Mouse (Mus musculus): ENCODE data around the gene Prorsd1.
"Not testable (repeated sequence)": the region's sequence is repeated elsewhere in the genome, so short reads cannot be mapped to it uniquely, and the experiment has no call there.

Gene Prorsd1

DNA sequence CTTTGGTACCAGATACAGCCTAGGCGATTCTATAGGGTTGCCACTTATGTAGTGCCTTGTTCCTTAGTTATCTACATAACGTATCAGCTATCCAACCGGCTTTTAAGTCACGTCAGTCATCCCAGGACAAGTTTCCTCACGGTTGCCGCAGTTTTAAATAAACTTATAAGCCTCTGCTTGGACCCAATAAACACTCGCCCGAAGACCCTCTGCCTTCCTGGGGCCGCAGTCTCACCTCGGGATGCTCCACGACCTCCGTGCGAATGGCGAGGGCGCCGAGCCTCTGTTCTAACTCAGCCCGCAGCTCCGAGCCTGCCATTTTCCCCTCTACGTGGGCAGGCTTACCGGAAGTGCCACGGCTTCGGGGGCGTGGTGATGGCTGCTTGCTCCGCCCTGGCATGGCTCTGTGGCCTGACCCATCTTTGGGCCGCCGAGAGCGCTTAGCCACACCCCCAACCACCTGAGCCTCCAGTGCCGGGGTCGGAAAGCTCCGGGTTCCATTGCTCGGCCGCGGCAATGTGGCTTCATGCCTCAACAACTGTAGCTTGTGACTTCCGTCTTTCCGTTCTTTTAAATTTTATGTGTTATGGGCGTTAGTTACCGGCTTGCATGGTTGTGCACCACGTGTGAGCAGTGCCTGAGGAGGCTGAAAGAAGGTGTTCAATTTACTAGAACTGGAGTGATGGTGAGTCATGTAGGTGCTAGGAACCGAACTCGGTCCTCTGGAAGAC is at the start of gene Prorsd1:
Gene Prorsd1 (minus strand): TSS at position 352 of the 731 bp plus-strand sequence.
- peak; percentile 26 to 57 for DNase-seq (ENCODE audit: low spot score in 2 of 2)

DNA sequence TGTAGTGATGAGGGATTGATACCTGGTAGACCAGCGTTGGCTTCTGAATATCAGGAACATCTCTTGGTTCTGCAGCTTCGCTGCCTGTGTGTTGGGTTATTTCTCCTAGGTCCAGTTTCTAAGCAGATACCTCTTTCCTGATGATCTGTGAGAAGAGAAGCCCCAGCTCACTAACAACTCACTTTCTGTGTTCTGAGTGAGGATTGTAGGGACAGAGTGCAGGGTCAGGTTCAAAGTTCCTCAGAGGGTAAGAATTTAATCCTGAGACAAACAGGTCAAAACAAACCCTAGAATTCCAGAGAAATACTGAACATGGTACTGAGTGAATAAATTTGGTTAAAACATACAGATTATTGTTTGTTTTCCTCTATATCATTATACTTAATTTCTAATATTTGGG is 48.6 kb upstream of the Prorsd1 start:
- no peak for DNase-seq (ENCODE audit: low spot score in 2 of 2)

DNA sequence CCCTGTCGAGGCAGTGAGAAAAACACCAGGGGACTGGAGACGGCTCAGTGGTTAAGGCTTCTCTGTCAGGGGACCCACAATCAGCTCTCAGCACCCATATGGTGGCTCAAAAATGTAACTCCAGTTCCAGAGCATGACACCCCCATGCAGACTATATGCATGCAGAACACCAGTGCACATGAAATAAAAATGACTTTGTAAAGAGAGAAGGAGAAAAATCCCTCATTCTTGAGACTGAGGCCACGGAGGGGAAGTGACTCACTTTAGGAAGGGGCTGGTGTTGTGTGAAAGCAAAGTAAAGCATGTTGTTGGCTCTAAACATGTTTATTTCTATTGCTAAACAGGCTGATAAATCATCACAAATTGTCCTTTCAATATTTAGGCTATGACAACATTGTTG is 46.2 kb upstream of the Prorsd1 start:
- DNase-seq (ENCODE audit: low spot score in 2 of 2), result no peak

DNA sequence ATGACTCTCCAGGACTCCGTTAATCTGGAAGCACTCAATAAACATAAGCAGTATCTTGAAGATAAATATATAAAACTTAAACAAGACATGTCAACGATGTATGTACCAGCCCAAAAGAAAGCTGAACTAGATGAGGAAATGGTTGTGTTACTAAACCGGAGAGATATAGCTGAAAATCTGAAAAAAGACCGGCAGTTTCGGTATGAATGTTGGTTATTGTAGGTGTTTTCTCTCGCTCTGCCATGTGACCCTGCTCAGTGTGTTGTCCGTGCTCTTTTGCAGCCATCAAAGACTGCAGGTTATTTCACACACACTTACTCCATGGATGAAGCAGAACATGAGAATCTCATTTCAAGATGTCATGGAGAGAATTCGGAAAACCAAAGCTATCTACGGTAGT is 45.6 kb upstream of the Prorsd1 start:
- DNase-seq (ENCODE audit: low spot score in 2 of 2), result no peak

DNA sequence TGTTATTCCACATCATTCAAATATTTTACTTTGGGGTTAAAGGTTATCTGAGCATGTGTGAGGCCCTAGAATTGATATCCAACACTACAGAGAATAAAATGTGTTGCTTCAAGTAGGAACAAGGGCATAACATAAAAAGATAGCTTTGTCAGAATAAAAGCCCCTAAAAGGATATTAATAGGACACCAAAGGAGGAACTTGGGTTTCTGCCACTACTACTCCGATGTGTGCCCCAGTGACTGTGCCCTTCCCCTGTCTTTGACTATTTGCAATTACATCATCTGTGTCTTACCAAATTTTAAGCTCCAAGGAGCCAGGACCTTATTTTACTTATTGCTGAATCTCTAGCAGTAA is 34.6 kb upstream of the Prorsd1 start:
- no peak for DNase-seq (ENCODE audit: low spot score in 2 of 2)

DNA sequence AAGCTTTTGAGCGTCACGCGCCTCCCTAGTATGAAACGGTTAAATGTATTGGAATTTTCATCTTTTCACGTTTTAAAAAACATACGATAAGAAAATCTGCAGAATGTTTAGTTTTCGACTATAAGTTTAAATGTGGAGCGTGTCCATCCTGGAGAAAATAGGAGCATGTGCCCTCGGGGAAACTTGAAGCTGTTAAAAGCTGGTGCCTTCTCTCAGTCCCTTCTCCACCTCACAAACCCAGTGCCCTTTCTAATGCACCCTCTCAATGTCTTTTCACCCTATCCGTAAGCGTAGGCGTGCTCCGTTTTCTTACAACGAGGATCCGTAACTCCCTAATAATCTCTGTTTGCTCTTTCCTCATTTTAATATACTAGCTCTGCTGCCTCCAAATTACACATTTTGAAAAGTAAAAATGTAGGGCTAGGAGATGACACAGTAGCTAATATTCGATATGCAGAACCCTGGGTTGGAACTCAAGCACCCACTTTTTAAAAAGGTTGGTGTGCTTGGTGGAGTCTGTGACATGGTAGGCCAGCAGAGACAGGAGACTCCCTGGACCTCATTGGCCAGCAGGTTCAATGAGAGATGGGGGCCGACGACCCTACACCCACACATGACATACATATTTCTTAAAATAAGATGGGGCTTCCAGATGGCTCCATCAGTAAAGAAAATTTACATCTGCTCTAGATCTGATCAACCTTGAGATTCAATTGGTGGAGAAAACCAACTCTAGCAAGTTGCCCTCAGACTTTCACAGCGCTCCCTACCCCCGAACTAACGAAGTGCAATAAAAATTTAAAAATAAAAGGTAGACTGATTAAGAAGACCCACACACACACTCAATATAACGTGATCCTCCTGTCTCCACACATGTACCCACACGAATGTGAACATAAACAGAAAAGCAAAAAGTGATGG is 33.9 kb upstream of the Prorsd1 start:
- DNase-seq (ENCODE audit: low spot score in 2 of 2), result no peak

DNA sequence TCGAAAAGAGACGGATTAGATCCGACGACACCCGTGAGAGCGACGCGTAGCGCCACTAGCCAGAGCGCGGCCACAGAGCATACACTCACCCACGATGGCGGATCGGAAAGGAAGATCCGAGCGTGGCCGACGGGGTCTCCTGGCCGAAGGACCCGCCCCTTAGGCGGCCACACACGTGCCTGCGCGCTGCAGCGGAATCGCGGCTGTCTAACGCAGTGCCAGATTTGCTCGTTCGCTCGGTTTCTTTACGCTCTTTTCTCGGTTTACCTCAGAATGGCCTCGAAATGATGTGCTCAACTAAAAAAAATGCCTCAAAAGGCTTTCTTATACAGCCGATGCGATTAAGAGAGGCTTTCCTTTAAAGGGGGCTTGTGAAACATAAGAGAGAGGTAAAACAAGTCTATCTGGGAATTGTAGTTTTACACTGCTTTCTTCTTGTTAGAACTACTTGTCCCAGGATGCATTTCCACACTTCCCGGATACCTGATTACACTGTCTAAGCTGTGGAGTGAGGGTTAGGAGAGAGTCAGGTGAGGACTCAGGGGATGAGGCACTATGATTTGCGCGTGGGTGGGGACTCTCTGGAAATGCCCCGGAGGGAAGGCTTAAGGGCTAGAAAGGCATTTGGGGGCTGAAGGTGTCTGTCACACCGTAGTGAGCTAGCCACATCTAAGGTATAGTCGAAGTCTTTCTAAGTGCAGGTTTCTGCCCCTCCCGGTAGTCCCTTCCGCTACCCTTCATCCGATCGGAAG is 33.1 kb upstream of the Prorsd1 start, which contains the start of the genes Clhc1 and Rps27a:
Gene Clhc1 (plus strand): TSS at position 199 of the 752 bp plus-strand sequence.
Gene Rps27a (minus strand): TSS at position 358 of the 752 bp plus-strand sequence.
- peak; percentile 80 to 92 for DNase-seq (ENCODE audit: low spot score in 2 of 2)

DNA sequence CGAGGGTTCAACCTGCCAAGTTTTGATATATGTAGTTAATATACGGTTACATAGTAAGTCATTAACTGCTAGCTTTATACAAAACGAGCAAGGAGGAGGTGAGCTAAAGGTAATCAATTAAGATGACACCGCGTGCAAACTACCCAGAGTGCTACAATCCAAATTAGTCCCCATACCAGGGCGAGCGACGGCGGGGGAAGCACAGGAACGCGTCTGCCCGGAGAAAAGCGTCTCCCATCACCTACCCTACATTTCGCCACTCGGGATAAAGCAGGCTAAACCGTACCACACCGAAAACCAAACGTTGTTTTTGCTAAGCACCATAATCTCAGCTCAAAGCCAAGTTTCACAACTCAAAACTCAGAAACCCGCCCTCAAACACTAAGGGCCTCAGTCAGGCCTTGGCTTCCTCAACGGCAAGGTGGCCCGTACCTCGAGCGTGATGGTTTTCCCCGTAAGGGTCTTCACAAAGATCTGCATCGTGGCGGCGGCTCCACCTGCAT is 32.5 kb upstream of the Prorsd1 start:
- DNase-seq (ENCODE audit: low spot score in 2 of 2), result peak in 1 of 2 experiments; percentile 11

DNA sequence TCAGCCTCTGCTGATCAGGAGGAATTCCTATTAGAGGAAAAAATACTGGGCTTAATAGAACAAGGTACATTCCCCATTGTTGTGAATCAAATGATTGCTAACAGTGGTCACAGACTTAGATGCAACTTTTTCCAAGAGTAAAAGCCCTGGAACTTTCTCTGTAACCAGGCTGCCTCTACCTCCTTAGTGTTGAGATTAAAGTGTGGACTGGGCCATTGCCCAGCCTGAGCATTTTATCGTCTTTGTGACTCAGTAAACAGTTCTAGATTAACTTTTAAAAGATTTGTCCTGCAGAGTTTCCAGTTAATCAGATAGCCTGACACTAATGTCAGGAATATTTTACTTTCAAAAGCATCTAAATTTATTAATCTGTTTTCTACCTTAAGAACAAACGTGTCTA is 31.9 kb upstream of the Prorsd1 start:
- no peak for DNase-seq (ENCODE audit: low spot score in 2 of 2)

DNA sequence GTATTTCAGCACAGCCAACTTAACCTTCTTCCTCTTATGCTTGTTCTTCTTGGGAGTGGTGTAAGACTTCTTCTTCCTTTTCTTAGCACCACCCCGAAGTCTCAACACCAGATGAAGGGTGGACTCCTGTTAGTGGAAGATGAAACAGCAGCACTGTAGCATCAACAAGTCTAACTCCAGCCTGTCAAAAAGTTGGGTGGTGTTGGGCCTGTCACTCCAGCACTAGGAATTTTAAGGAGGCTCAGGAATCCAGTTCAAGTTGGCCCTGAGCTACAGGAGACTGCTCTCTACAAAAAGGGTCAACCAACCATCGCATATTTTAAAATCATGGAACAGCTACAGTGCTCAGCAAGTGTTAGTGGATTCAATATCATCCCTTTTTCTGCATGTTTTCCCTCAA is 31.5 kb upstream of the Prorsd1 start:
- not testable (repeated sequence) for DNase-seq (ENCODE audit: low spot score in 2 of 2)

DNA sequence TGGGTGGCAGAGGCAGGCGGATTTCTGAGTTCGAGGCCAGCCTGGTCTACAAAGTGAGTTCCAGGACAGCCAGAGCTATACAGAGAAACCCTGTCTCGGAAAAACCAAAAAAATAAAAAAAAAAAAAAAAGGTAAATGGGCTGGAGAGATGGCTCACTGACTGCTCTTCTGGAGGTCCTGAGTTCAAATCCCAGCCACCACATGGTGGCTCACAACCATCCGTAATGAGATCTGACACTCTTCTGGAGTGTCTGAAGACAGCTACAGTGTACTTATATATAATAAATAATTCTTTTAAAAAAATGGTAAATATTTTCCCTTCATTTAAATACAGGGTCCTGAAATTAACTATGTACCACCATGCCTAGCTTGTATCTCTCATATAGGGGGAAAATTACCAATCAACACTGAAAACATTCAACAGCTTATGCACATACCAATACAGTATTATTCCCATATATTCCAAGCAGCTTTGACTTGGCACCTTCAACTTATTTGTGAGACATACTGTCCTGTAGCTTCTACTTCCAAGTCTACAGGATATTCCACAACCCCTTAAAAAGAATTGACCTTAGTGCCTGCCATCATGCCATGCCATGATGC is 30.4 kb upstream of the Prorsd1 start:
- DNase-seq (ENCODE audit: low spot score in 2 of 2), result not testable (repeated sequence)

DNA sequence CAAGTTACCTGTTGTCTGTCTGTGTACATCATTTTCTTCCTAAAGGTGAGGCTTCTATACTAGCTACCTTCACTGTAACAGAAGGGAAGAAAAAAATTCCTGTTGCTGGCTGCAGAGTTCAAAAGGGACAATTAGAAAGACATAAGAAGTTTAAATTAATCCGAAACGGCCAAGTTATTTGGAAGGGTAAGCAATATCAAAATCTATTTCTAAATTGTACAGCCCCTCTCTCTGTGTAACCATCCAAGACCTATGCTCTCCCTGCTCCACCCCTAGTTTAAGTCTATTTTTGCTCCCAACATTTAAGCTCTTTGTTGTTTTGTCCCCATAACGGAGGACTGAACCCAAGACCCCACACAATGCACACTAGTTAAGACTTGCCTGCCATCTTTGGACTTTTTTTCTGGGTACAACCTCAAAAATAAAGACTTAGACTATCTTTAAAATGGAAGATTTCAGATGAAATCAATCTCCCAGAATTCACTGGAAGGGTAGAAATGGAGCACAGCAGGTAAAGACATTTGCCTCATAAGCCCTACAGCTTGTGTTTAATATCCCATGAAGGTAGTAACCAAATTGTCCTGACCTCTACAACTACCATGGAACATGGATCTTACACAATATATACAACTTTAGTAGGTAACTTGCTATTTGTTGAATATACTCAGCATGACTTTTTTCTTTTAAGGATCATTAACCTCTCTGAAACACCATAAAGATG is 29.6 kb upstream of the Prorsd1 start:
- no peak for DNase-seq (ENCODE audit: low spot score in 2 of 2)

DNA sequence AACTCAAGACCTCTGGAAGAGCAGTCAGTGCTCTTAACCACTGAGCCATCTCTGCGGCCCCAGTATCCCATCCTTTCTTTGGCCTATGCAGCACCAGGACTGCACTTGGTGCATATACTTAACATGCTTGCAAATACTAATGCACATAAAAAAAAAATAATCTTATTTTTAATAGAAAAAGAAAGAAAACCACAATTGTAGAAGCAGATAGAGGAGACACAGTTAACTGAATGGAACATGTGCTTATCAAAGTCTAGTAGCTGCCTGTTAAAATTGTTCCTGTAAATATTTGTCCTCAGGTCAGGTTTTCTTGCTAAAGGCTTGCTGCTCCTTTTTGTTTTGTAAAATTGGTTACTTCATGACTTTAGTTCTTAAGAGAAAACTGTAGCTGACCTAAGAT is 23.4 kb upstream of the Prorsd1 start:
- no peak for DNase-seq (ENCODE audit: low spot score in 2 of 2)

DNA sequence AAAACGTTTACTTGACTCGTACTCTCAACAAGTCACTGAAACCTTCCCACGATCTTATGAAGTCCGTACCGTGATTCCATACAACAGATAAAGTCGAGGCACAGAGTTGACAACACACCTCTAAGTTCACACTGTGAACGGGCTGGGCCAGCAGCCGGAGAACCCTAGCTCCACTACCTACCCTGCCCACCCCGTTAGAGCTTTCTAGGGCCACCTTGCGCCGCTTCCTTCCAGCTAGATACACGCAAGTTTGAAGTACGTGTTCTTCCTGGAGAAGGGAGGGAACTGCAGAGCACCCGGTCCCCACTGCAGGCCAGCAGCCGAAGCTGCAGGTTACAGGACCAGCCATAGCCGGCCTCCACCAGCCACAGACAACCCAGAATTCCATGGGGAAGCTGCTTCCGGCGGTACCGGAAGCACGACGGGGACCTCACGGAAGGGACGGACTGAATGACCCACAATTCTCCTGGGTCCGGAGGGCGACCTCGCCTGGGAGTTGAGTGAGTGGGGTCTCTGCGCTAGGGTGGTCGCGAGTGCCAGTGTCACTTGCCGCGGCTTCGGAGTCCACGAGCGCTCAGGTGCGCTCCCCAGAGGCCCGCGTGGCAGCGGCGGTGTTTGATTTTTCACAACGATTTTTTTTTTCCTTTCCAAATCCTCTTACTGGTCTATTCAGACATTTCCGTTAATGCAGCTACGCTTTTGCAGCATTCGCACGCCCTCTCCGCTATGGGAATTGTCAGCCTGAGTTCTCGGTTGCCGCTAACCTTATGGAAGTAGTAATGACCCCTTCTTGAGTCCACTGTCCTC is 11.4 kb upstream of the Prorsd1 start, which contains the start of gene Mtif2:
Gene Mtif2 (plus strand): TSS at position 421 of the 807 bp plus-strand sequence.
- DNase-seq (ENCODE audit: low spot score in 2 of 2), result peak; percentile 35 to 80

DNA sequence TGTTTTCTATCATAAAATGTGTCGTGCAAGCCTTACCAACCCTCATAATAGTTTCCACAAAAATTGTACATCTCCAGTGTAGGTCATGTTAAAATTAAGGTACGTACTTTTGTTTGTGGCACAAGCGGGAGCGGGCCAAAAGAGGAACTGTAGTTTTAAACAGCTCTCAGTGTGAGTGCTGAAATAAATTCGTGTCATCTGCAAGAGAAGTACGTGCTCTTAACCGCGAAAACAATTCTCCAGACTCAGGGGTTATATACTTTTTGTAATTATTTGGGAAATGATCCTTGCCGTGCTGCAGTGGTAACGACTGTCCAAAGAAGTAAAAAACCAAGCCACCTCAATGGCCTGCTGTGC is 530 bp downstream of the Prorsd1 start:
- DNase-seq (ENCODE audit: low spot score in 2 of 2), result no peak

DNA sequence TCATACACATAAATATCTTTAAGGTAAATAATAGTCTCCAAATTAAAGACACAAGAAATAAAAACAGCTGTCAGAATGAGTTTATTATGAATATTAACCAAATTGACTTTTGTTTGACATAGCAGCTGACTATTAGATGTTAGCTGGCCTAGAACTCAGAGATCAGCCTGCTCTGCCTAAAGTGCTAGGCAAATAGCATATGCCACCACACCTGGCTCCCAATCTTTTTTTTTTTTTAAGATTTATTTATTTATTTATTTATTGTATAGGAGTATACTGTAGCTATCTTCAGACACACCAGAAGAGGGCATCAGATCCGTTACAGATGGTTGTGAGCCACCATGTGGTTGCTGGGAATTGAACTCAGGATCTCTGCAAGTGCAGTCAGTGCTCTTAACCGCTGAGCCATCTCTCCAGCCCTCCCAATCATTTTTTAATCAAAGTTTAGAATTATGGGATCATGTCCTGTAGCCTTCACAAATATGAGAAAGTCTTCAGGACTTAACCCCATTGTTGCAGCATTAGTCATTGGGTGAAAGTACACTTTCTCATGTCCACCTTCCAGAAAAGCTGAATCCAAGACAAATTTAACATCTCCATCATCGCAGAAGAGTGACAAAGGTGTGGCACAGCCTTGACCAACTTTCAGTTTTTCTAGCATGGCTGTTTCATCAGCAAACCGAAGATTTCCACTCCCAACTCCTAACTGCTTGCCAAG is 1.9 kb downstream of the Prorsd1 start:
- no peak for DNase-seq (ENCODE audit: low spot score in 2 of 2)

DNA sequence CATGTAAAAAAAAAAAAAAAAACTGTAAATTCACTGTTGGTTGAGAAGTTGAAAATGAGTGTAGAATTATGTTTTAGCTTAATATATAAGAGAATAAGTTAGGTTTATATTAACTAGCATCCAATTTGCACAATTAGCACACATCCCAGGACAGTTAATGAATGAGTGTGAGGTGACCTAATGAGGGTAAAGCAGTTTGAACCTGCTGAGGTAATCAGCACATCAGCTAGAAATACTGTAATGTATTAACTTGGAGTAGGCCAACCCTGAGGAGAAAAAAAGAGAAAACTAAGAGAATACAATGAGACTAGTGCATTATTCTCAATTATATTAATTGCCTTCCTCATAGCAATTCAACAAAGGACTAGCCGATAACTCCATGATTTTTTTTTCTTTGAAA is 5.4 kb downstream of the Prorsd1 start:
- DNase-seq (ENCODE audit: low spot score in 2 of 2), result no peak

DNA sequence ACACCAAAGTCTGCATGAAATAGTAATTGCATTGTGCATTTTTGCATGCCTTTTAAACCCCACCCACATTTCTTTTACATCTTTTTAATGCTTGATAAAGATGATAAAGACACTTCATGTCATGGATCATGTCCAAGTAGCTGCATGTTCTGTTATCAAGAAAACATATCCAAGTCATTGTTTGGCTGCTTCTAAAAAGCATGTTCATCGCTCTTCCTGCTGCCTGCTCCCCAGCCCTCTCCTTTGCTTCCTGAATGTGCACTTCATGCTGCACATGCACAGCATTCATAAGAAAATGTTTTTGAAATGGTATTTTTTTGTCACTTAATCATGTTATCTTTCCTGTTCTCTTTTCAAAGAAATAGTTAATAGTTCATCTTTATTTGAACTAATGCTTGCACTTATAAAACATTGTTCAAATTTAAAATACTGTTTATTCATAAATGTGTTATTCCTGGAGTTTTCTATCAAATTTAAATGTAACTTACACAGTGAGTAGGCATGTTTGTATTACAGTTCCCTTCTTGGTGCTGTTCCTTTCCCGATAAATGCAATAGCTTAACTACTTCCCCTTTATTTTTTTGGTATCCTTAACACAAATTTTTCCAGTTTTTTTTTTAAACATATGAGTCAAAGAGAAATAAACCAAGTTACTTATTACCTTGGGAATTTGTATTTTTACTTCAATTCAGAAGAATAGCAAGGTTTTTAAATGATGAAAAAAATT is 9.8 kb downstream of the Prorsd1 start:
- DNase-seq (ENCODE audit: low spot score in 2 of 2), result no peak
